Mouse (Mus musculus) neural tube, embryonic 13.5 days (tissue): ENCODE results near the gene Rbm38. TPM values are rescaled to one million over a fixed set of nuclear protein-coding genes. Genes with fewer than 3 reads are reported as not detected.

Experiments
- ATAC-seq: fragments of 200-750 bp; cut with Nextera tagmentation; 2 replicates; pipeline ENCODE4 v1.8.0; 2017; ENCODE audit warnings: low read depth, mild to moderate bottlenecking, moderate TSS enrichment, moderate library complexity
- H3K27ac ChIP-seq: fragments of 300-500 bp; sonication (generic); replicated peaks from 2 replicates; pipeline ENCODE4 v1.5.1; 2015; ENCODE audit warnings: moderate library complexity, mild to moderate bottlenecking, inconsistent platforms
- H3K27me3 ChIP-seq: fragments of 300-500 bp; sonication (generic); 2 replicates; pipeline ENCODE4 v1.6.1; 2015; ENCODE audit warnings: mild to moderate bottlenecking, inconsistent platforms
- H3K36me3 ChIP-seq: fragments of 300-500 bp; sonication (generic); 2 replicates; pipeline ENCODE4 v1.6.1; 2015; ENCODE audit warnings: mild to moderate bottlenecking, inconsistent platforms
- H3K4me1 ChIP-seq: fragments of 300-500 bp; sonication (generic); replicated peaks from 2 replicates; pipeline ENCODE4 v1.6.1; 2015; ENCODE audit warnings: inconsistent platforms
- H3K4me2 ChIP-seq: fragments of 300-500 bp; sonication (generic); 2 replicates; pipeline ENCODE4 v1.6.1; 2015; ENCODE audit warnings: inconsistent platforms, mild to moderate bottlenecking, moderate library complexity
- H3K4me3 ChIP-seq: fragments of 300-500 bp; sonication (generic); 2 replicates; pipeline ENCODE4 v1.5.1; 2015; ENCODE audit warnings: mild to moderate bottlenecking, inconsistent platforms
- H3K9ac ChIP-seq: fragments of 300-500 bp; sonication (generic); 2 replicates; pipeline ENCODE4 v1.6.1; 2015; ENCODE audit warnings: moderate library complexity, mild to moderate bottlenecking, inconsistent platforms
- H3K9me3 ChIP-seq: fragments of 300-500 bp; sonication (generic); 2 replicates; pipeline ENCODE4 v1.6.1; 2016; ENCODE audit warnings: inconsistent platforms
- WGBS: fragments of 180-500 bp; shearing (Covaris S2); methylation state at CpG from one replicate; pipeline ENCODE4 v1.1.7; 2015; 5-methylcytosine and 5-hydroxymethylcytosine counted together
- polyA plus RNA-seq: library from polyadenylated mRNA; unstranded; fragments of >200 nt; fragmentation: Nextera tagmentation; extraction: Ambion mirVana; gene quantifications from 2 replicates; pipeline ENCODE4 v1.2.1, GENCODE M21; 2015

Gene Rbm38
- polyA plus RNA-seq, 1 experiment from 2014 or later, result 18.3 TPM

DNA sequence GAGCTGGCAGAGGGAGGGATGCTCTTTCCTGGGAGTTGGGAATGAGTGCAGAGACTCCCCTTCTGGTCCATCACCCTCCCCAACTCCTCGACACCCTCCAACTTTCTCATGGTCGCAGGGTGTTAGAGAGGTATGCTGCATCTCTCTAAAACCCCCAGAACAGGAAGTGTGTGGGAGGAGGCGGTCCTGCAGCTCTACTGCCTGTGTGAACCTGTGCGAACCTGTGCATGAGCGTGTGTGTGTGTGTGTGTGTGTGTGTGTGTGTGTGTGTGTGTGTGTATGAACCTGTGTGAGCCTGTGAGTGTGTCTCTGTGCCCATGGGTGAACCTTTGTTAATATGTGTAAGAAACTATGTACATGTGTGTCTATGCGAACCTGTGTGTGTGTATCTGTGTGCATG is 33.5 kb downstream of the Rbm38 start:
- ATAC-seq, result no peak
- Histone ChIP-seq H3K27me3 (no peaks in the 10 kb centered on the region), H3K4me3 (no peak overlapping the region), H3K36me3 (no peaks in the 10 kb centered on the region), H3K27ac (no peak overlapping the region), H3K4me2 (no peak overlapping the region), H3K9ac (no peak overlapping the region), H3K9me3 (no peaks in the 10 kb centered on the region), H3K4me1 (peaks cover 10% of the 10 kb centered on the region; the same call in 1 of the 2 replicates)
- 84% methylated on average over 6 of the region's 6 CpGs for WGBS

DNA sequence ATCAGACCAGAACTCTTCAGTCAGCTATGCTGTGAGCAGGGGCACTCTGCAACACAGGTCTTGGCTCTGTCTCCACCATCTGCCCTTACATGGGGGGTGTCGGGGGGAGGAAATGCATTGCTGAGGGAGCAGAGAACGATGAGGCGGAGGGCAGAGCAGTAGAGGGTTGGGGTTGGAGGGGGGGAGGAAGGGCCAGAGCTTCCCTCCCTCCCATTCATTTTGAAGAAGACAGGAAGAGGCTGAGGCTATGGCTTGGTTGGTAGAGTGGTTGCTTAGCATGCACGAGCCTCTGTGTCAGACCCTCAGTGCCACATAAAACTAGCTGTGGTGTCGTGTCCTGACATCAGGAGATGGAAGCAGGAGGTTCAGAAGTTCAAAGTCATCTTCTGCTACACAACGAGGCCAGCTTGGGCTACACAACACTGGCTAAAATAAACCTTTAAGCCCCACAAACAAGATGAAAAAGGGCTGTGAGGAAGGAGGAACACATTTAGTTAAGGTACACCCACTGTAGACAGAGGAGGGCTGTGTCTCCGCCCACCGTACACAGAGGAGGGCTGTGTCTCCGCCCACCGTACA is 36.1 kb downstream of the Rbm38 start:
- H3K9ac ChIP-seq, result no peak overlapping the region
- no peak for ATAC-seq
- H3K4me2 ChIP-seq, result no peak overlapping the region
- WGBS, result 83% methylated on average over 10 of the region's 10 CpGs
- no peaks in the 10 kb centered on the region for H3K9me3 ChIP-seq
- no peaks in the 10 kb centered on the region for H3K27me3 ChIP-seq
- no peak overlapping the region for H3K27ac ChIP-seq
- H3K4me3 ChIP-seq, result no peak overlapping the region
- no peaks in the 10 kb centered on the region for H3K36me3 ChIP-seq
- H3K4me1 ChIP-seq, result no peaks in the 10 kb centered on the region

- H3K27ac ChIP-seq, result no peak overlapping the region
- 74% methylated on average over 11 of the region's 11 CpGs for WGBS
- no peak overlapping the region for H3K4me3 ChIP-seq
- H3K4me2 ChIP-seq, result no peak overlapping the region
- H3K27me3 ChIP-seq, result no peaks in the 10 kb centered on the region
- no peaks in the 10 kb centered on the region for H3K36me3 ChIP-seq
- no peaks in the 10 kb centered on the region for H3K9me3 ChIP-seq
- no peak for ATAC-seq
- H3K9ac ChIP-seq, result no peak overlapping the region
- no peaks in the 10 kb centered on the region for H3K4me1 ChIP-seq
Measured at GRCm38 (mm10) chr2:173056882-173057315, 36.6 kb downstream of the Rbm38 start.

DNA sequence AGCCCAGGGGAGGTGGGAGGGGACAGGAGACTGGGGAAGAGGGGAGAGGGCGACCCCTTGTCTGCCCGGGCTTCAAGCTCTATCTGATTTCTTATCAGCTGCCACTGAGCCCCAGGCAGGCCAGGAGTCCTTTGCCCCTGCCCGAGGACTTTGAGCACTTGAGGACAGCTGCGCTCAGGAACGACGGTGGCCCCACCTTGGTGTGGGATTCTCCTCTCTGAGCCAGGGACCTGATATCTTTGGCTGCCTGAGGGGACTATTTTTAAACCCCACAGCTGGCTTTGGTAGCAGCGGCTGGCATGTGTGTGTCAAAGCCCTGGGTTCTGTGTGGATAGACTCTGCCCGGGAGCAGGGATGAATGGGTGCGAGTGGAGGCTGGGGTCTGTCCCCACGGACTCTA is 37.3 kb downstream of the Rbm38 start:
- ATAC-seq, result no peak
- no peak overlapping the region for H3K9ac ChIP-seq
- no peaks in the 10 kb centered on the region for H3K4me1 ChIP-seq
- WGBS, result 62% methylated on average over 10 of the region's 10 CpGs
- H3K36me3 ChIP-seq, result no peaks in the 10 kb centered on the region
- no peak overlapping the region for H3K4me3 ChIP-seq
- no peak overlapping the region for H3K4me2 ChIP-seq
- H3K27me3 ChIP-seq, result no peaks in the 10 kb centered on the region
- H3K27ac ChIP-seq, result no peak overlapping the region
- no peaks in the 10 kb centered on the region for H3K9me3 ChIP-seq

- H3K9me3 ChIP-seq, result no peaks in the 10 kb centered on the region
- WGBS, result 50% methylated on average over 11 of the region's 11 CpGs
Measured at GRCm38 (mm10) chr2:173058263-173058662, 38.0 kb downstream of the Rbm38 start.

DNA sequence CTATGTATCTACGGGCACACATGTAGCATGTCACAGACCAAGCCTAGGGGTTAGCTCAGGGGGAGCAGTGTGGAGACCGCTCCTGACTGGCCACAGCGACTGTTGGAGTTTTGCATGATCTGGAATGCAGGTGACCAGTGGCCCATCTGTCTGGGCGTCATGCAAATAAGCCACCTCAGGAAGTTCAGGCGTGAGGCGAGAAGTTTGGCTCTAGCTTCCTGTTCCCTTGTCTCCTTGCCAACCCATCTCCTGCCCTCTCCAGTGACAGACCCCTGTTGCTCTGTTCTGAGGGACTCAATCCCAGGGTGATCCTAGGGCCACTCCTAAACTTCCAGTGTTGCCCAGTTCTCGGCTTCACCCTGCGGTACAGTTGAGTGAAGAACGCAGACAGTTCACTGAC is 40.2 kb downstream of the Rbm38 start:
- Histone ChIP-seq H3K4me2 (no peak overlapping the region), H3K9ac (no peak overlapping the region)
- WGBS, result 91% methylated on average over 9 of the region's 9 CpGs

More at GRCm38 (mm10) chr2:173058263-173058662, 38.0 kb downstream of the Rbm38 start:
- H3K36me3 ChIP-seq, result no peaks in the 10 kb centered on the region
- H3K27me3 ChIP-seq, result no peaks in the 10 kb centered on the region
- no peak overlapping the region for H3K27ac ChIP-seq
- ATAC-seq, result no peak
- H3K4me2 ChIP-seq, result no peak overlapping the region
- H3K4me3 ChIP-seq, result no peak overlapping the region
- H3K9ac ChIP-seq, result no peak overlapping the region
- H3K4me1 ChIP-seq, result no peaks in the 10 kb centered on the region

DNA sequence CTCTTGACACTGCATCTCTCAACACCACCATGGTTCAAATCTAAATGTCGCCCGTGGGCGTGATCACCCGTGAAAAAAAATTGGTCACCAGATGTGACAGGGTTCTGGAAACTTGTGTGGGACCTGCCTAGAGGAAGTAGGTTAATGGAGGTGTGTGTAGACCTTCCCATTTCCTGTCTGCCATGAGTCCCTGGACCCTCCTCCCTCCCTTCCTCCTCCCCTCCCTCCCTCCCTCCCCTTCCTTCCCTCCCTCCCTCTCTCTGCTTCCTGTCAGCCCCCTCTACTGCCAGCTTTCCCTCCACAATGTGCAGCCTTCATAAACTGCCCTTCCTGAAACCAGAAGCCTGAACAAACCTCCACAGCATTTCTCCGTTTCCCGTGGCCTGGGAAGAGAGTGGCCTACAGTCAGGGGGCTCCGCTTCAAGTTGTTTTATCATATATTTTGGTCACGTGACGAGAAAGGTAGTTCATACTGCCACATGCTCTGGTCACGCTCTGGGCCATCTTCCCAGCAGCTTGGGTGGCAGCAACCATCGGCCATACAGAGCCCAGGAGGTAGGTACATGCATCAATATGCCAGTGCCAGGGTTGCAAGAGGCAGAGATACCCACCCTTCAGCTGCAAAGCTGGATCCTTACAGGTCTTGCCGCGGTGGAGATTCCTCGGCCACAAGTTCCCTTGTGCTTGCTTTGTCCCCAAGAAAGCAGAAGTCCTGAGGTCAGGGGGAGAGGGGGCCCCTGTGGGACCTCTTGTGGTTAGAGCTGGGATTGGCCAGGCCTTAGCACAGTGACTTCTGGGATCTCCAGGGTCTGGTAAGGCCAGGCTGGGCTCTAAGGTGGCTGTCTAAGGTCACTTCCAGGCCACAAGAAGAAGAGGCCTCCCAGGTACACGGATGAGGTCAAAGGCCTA is 41.4 kb downstream of the Rbm38 start:
- Histone ChIP-seq H3K4me1 (no peaks in the 10 kb centered on the region), H3K27me3 (no peaks in the 10 kb centered on the region), H3K36me3 (no peaks in the 10 kb centered on the region), H3K9ac (no peak overlapping the region), H3K27ac (no peak overlapping the region), H3K4me3 (no peak overlapping the region), H3K9me3 (no peaks in the 10 kb centered on the region), H3K4me2 (no peak overlapping the region)
- 80% methylated on average over 15 of the region's 15 CpGs for WGBS
- no peak for ATAC-seq

More for the DNA sequence above, 40.2 kb downstream of the Rbm38 start:
- H3K27ac ChIP-seq, result no peak overlapping the region
- H3K27me3 ChIP-seq, result no peaks in the 10 kb centered on the region
- H3K9me3 ChIP-seq, result no peaks in the 10 kb centered on the region
- no peak for ATAC-seq
- no peaks in the 10 kb centered on the region for H3K36me3 ChIP-seq
- no peak overlapping the region for H3K4me3 ChIP-seq
- no peaks in the 10 kb centered on the region for H3K4me1 ChIP-seq

GRCm38 (mm10) chr2:173063219-173063618 is 42.9 kb downstream of the Rbm38 start:
- ATAC-seq, result no peak
- 71% methylated on average over 1 of the region's 1 CpGs for WGBS
- H3K4me1 ChIP-seq, result no peaks in the 10 kb centered on the region

GRCm38 (mm10) chr2:173064864-173065263 is 44.6 kb downstream of the Rbm38 start:
- WGBS, result 97% methylated on average over 2 of the region's 2 CpGs
- Histone ChIP-seq H3K27me3 (no peaks in the 10 kb centered on the region), H3K4me3 (no peak overlapping the region), H3K4me2 (no peak overlapping the region), H3K27ac (no peak overlapping the region), H3K9ac (no peak overlapping the region), H3K4me1 (no peaks in the 10 kb centered on the region), H3K9me3 (0 out of 2 replicates have a peak, but pooled peaks cover 7% of the 10 kb centered on the region), H3K36me3 (no peaks in the 10 kb centered on the region)
- ATAC-seq, result no peak

More at GRCm38 (mm10) chr2:173063219-173063618, 42.9 kb downstream of the Rbm38 start:
- Histone ChIP-seq H3K4me2 (no peak overlapping the region), H3K9me3 (0 out of 2 replicates have a peak, but pooled peaks cover 6% of the 10 kb centered on the region), H3K27ac (no peak overlapping the region), H3K27me3 (no peaks in the 10 kb centered on the region), H3K9ac (no peak overlapping the region), H3K4me3 (no peak overlapping the region), H3K36me3 (no peaks in the 10 kb centered on the region)

DNA sequence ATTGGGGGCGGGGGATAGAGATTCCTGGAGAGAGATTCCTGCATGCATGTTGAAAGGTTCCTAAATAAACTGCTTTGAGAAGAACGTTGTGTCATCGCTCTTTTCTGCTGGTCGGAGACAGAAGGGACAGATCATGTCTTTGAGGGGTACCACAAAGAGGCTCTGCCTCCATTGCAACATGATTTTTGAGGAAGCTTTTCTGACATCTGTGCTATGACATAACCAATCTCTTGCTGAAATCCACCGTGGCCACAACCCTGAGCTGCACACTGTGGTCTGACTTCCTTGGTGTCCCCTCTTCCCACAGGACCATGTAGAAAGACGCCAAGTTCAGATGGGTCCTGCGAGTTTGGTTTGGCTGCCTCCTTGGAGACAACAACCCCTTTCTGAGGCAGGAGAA is 52.6 kb downstream of the Rbm38 start:
- H3K27ac ChIP-seq, result no peak overlapping the region
- H3K4me2 ChIP-seq, result no peak overlapping the region
- H3K36me3 ChIP-seq, result no peaks in the 10 kb centered on the region
- H3K9ac ChIP-seq, result no peak overlapping the region
- H3K4me1 ChIP-seq, result no peaks in the 10 kb centered on the region
- no peaks in the 10 kb centered on the region for H3K27me3 ChIP-seq
- H3K4me3 ChIP-seq, result no peak overlapping the region
- ATAC-seq, result no peak
- 0 out of 2 replicates have a peak, but pooled peaks cover 4% of the 10 kb centered on the region for H3K9me3 ChIP-seq
- WGBS, result 95% methylated on average over 7 of the region's 7 CpGs

- H3K27ac ChIP-seq, result no peak overlapping the region
- no peak overlapping the region for H3K4me3 ChIP-seq
- no peaks in the 10 kb centered on the region for H3K9me3 ChIP-seq
- ATAC-seq, result no peak
- no peak overlapping the region for H3K4me2 ChIP-seq
- H3K4me1 ChIP-seq, result no peaks in the 10 kb centered on the region
- H3K36me3 ChIP-seq, result no peaks in the 10 kb centered on the region
- WGBS, result 76% methylated on average over 5 of the region's 5 CpGs
- H3K9ac ChIP-seq, result no peak overlapping the region
- H3K27me3 ChIP-seq, result no peaks in the 10 kb centered on the region
Measured at GRCm38 (mm10) chr2:173073666-173074065, 53.4 kb downstream of the Rbm38 start.

DNA sequence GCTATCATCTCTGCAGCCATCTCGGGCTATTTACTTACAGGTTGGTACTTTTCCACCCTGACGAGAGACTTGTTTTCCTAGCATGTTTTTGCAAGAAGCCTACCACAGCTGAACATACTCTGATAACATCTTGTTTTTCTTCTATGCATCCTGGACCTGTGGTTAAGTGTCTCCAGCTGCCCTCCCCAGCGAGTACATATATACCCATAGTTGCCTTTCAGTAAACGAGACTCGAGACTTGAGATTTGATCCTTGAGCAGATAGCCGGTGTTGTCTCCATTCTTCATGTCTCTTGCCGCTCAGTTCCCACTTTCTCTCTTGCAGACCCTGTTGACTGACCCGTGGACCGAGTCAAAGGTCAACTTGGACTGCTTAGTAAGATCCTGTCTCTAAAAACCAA is 56.6 kb downstream of the Rbm38 start:
- WGBS, result 84% methylated on average over 9 of the region's 9 CpGs
- Histone ChIP-seq H3K4me3 (no peak overlapping the region), H3K4me1 (no peaks in the 10 kb centered on the region), H3K9ac (no peak overlapping the region), H3K27ac (no peak overlapping the region), H3K9me3 (no peaks in the 10 kb centered on the region), H3K36me3 (no peaks in the 10 kb centered on the region), H3K4me2 (no peak overlapping the region), H3K27me3 (no peaks in the 10 kb centered on the region)
- no peak for ATAC-seq
